Mouse (Mus musculus) layer of hippocampus, adult 2 months (tissue): ENCODE measurements at regions not wholly inside any gene's neighbourhood (a gene's known extent, or its start where the extent isn't known, plus 50 kb on each side); places are given as distances from the start of the nearest gene placed in this dataset.

Source experiments
- DNase-seq, 2 experiments: peaks; one replicate each; pipeline ENCODE4 v3.0.0; 2022; ENCODE audit warnings: low spot score in 2 of 2
- H3K27ac ChIP-seq: fragments of 200-600 bp; 2 replicates; pipeline ENCODE4 v1.8.1; 2022
- H3K4me3 ChIP-seq: fragments of 200-600 bp; 2 replicates; pipeline ENCODE4 v1.8.1; 2022; ENCODE audit warnings: mild to moderate bottlenecking
- CTCF ChIP-seq: fragments of 200-600 bp; conservative IDR thresholded peaks from 2 replicates; pipeline ENCODE4 v1.8.1; 2022; ENCODE audit warnings: antibody characterized with exemption, mild to moderate bottlenecking, moderate library complexity

GRCm38 (mm10) chr4:56506067-56506466 lies 233.8 kb upstream of the Gm26657 start:
- TF ChIP-seq CTCF, result no peak
- DNase-seq, result no peak
- H3K4me3 ChIP-seq, result no peak overlapping the region
- no peak overlapping the region for H3K27ac ChIP-seq

GRCm38 (mm10) chr4:56492537-56493221 lies 247.2 kb upstream of the Gm26657 start:
- Histone ChIP-seq H3K27ac (no peak overlapping the region), H3K4me3 (peak overlapping the region; percentile 45)
- peak; percentile 54 to 69 for DNase-seq
- TF ChIP-seq CTCF, result peak; percentile 90

GRCm38 (mm10) chr4:56489361-56489760 lies 250.5 kb upstream of the Gm26657 start:
- no peak for DNase-seq
- TF ChIP-seq CTCF, result no peak
- Histone ChIP-seq H3K27ac (no peak overlapping the region), H3K4me3 (no peak overlapping the region)

GRCm38 (mm10) chr4:56483708-56484107 lies 256.2 kb upstream of the Gm26657 start:
- H3K4me3 ChIP-seq, result no peak overlapping the region
- DNase-seq, result no peak
- no peak for TF ChIP-seq CTCF
- no peak overlapping the region for H3K27ac ChIP-seq

- no peak for DNase-seq
- no peak overlapping the region for H3K4me3 ChIP-seq
- TF ChIP-seq CTCF, result no peak
- H3K27ac ChIP-seq, result no peak overlapping the region
Observed at GRCm38 (mm10) chr4:56456788-56457187, 283.1 kb upstream of the Gm26657 start.

GRCm38 (mm10) chr4:56421575-56421974 lies 318.3 kb upstream of the Gm26657 start:
- H3K27ac ChIP-seq, result no peak overlapping the region
- H3K4me3 ChIP-seq, result no peak overlapping the region
- DNase-seq, result no peak
- TF ChIP-seq CTCF, result no peak

GRCm38 (mm10) chr4:56419122-56419913 lies 320.6 kb upstream of the Gm26657 start:
- TF ChIP-seq CTCF, result no peak
- no peak for DNase-seq
- Histone ChIP-seq H3K27ac (no peak overlapping the region), H3K4me3 (no peak overlapping the region)

- H3K4me3 ChIP-seq, result no peak overlapping the region
- DNase-seq, result peak in 1 of 2 experiments; percentile 18
- no peak overlapping the region for H3K27ac ChIP-seq
- TF ChIP-seq CTCF, result no peak
Observed at GRCm38 (mm10) chr4:56411024-56411636, 328.7 kb upstream of the Gm26657 start.

- Histone ChIP-seq H3K27ac (no peak overlapping the region), H3K4me3 (no peak overlapping the region)
- DNase-seq, result no peak
- no peak for TF ChIP-seq CTCF
Observed at GRCm38 (mm10) chr4:56393793-56394192, 346.1 kb upstream of the Gm26657 start.

- no peak for TF ChIP-seq CTCF
- no peak overlapping the region for H3K27ac ChIP-seq
- no peak overlapping the region for H3K4me3 ChIP-seq
- no peak for DNase-seq
Observed at GRCm38 (mm10) chr4:56387051-56387450, 352.8 kb upstream of the Gm26657 start.

GRCm38 (mm10) chr4:56375745-56376144 lies 364.1 kb upstream of the Gm26657 start:
- TF ChIP-seq CTCF, result no peak
- Histone ChIP-seq H3K27ac (no peak overlapping the region), H3K4me3 (no peak overlapping the region)
- DNase-seq, result no peak

- peak; percentile 61 for TF ChIP-seq CTCF
Observed at GRCm38 (mm10) chr4:56374466-56374865, 365.4 kb upstream of the Gm26657 start.

GRCm38 (mm10) chr4:56373746-56374145 lies 366.1 kb upstream of the Gm26657 start:
- Histone ChIP-seq H3K4me3 (no peak overlapping the region), H3K27ac (no peak overlapping the region)
- DNase-seq, result no peak
- TF ChIP-seq CTCF, result no peak

More at GRCm38 (mm10) chr4:56374466-56374865, 365.4 kb upstream of the Gm26657 start:
- DNase-seq, result no peak
- Histone ChIP-seq H3K4me3 (no peak overlapping the region), H3K27ac (no peak overlapping the region)
